Mouse (Mus musculus) MEL (cell line): ENCODE results near the gene Nes. TPM values are rescaled to one million over a fixed set of nuclear protein-coding genes. Genes with fewer than 3 reads are reported as not detected.
A peak's percentile ranks its signal among the peaks of the same experiment; 100 is the strongest.

ENCODE experiments used
- JUND ChIP-seq: IDR thresholded peaks from 2 replicates; pipeline ENCODE4 v1.6.1; 2011; ENCODE audit warnings: low read depth, mild to moderate bottlenecking, improper control_type of control experiment, low read length
- MAFK ChIP-seq: IDR thresholded peaks from 2 replicates; pipeline ENCODE4 v1.6.1; 2011; ENCODE audit warnings: low read depth, mild to moderate bottlenecking, low read length, improper control_type of control experiment, borderline replicate concordance
- MYB ChIP-seq: IDR thresholded peaks from 2 replicates; pipeline ENCODE4 v1.6.1; 2011; ENCODE audit warnings: mild to moderate bottlenecking, low read depth, low read length, improper control_type of control experiment
- POLR2AphosphoS2 ChIP-seq: IDR thresholded peaks from 2 replicates; pipeline ENCODE4 v1.6.1; 2011; ENCODE audit warnings: low read length, improper control_type of control experiment
- RAD21 ChIP-seq: IDR thresholded peaks from 2 replicates; pipeline ENCODE4 v1.6.1; 2011; ENCODE audit warnings: mild to moderate bottlenecking, low read depth, low read length, improper control_type of control experiment
- TCF12 ChIP-seq: IDR thresholded peaks from 2 replicates; pipeline ENCODE4 v1.6.1; 2014; ENCODE audit warnings: low read depth, mild to moderate bottlenecking, inconsistent platforms, low read length, improper control_type of control experiment, moderate library complexity
- UBTF ChIP-seq: IDR thresholded peaks from 2 replicates; pipeline ENCODE4 v1.6.1; 2012; ENCODE audit warnings: low read depth, mild to moderate bottlenecking, inconsistent platforms, low read length, improper control_type of control experiment, moderate library complexity, borderline replicate concordance; ENCODE audit not compliant: insufficient read depth
- USF1 ChIP-seq: IDR thresholded peaks from 2 replicates; pipeline ENCODE4 v1.6.1; 2014; ENCODE audit warnings: low read depth, mild to moderate bottlenecking, inconsistent platforms, low read length, improper control_type of control experiment, moderate library complexity
- USF2 ChIP-seq, 2 experiments: IDR thresholded peaks; 2 replicates each; pipeline ENCODE4 v1.6.1; 2011 to 2012; ENCODE audit warnings: improper control_type of control experiment in 2 of 2, low read length in 2 of 2, borderline replicate concordance in 1 of 2, inconsistent platforms in 1 of 2, low read depth in 1 of 2, mild to moderate bottlenecking in 1 of 2; ENCODE audit not compliant: insufficient read depth in 1 of 2
- ZKSCAN1 ChIP-seq: IDR thresholded peaks from 2 replicates; pipeline ENCODE4 v1.6.1; 2012; ENCODE audit warnings: low read depth, mild to moderate bottlenecking, inconsistent platforms, low read length, improper control_type of control experiment, moderate library complexity
- ZNF384 ChIP-seq: IDR thresholded peaks from 2 replicates; pipeline ENCODE4 v1.6.1; 2012; ENCODE audit warnings: low read depth, mild to moderate bottlenecking, inconsistent platforms, low read length, improper control_type of control experiment
- polyA plus RNA-seq, 2 experiments: library from polyadenylated mRNA; stranded (reverse) in 1 of 2; unstranded in 1 of 2; fragments of >175 nt in 1 of 2; fragments of >200 nt in 1 of 2; gene quantifications; 2 replicates each; pipeline versions ENCODE4 v1.2.1 to v1.2.4; 2012; ENCODE audit warnings: low replicate concordance in 2 of 2, low read depth in 1 of 2; ENCODE audit not compliant: insufficient read length in 2 of 2, insufficient read depth in 1 of 2, missing spikeins in 1 of 2
- total RNA-seq: library from RNA; depleted of rRNA; stranded (reverse); fragments of 300-350 nt; gene quantifications from 2 replicates; pipeline ENCODE4 v1.2.3, GENCODE M21; 2012; rRNA removed

Gene Nes
- total and polyA plus RNA-seq, 3 experiments, result 0.01 TPM; not detected in 2

DNA sequence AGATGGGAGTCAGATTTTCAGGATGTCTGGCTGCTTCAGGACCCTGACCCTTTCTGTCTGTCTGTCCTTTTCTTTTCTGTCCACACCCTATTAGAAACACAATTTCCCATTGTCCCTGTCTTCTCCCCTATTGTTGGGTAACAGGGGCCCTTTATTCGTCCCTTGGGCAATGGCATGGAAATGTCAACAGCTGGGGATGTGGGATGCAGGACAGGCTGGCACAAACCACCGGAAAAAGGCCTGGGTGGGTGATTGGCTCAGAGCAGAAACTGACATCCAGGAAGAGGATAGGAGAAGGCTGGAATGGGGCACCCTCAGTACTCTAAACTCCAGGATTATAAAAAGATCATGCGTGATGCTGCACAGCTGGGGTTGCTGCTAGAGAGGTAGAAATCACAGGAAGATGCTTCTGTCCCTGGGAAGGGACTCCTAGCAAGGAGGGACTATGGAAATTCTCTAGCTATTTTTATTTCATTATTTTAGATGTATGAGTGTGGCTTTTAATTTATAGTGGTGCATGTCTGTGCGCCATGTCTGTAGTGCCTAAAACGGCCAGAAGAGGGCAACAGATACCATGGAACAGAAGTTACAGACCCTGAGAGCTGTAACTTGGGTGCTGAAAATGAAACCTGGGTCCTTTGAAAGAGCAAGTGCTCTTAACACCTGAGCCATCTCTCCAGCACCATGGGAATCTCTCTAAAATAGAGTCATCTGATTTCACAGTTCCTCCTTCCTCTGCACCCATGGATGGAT lies 56.7 kb downstream of the Nes start, which contains the start of gene Hapln2 (continued):
- TF ChIP-seq ZNF384, result no peak
- no peak for TF ChIP-seq TCF12
- peak; percentile 87 for TF ChIP-seq RAD21
- TF ChIP-seq USF2 (IDR thresholded peaks at IDR 0.05; ENCODE audit: borderline replicate concordance in 1 of 2, insufficient read depth in 1 of 2, low read depth in 1 of 2, low read length in 2 of 2), result no peak
- TF ChIP-seq MYB, result no peak
- no peak for TF ChIP-seq POLR2AphosphoS2
- TF ChIP-seq JUND, result no peak
- TF ChIP-seq ZKSCAN1, result no peak
- TF ChIP-seq USF1, result no peak
- no peak for TF ChIP-seq UBTF
- no peak for TF ChIP-seq MAFK

Other genes with a start within 250 kb of the Nes start
- 0.04 TPM in 1 of 2 replicates, not detected in the other for gene Lrrc71, start 222.5 kb upstream of the Nes start, total RNA-seq
- gene Lrrc71, start 222.5 kb upstream of the Nes start, polyA plus RNA-seq, result not detected
- not detected in 2 replicates for gene Ntrk1, start 175.9 kb upstream of the Nes start, total RNA-seq
- gene Ntrk1, start 175.9 kb upstream of the Nes start, polyA plus RNA-seq, result not detected
- gene Insrr, start 174.1 kb upstream of the Nes start, total RNA-seq, result 0.62 and 0.77 TPM in 2 replicates
- 1 to 10 TPM in 1 of 2 experiments, not detected in 1; 3.7 TPM for gene Insrr, start 174.1 kb upstream of the Nes start, polyA plus RNA-seq
- 0.16 and 0.35 TPM in 2 replicates for gene Pear1, start 146.8 kb upstream of the Nes start, total RNA-seq
- gene Pear1, start 146.8 kb upstream of the Nes start, polyA plus RNA-seq, result 1 to 10 TPM in 1 of 2 experiments, not detected in 1; 1.0 TPM
- not detected in 2 replicates for gene Sh2d2a, start 124.3 kb upstream of the Nes start, total RNA-seq
- not detected for gene Sh2d2a, start 124.3 kb upstream of the Nes start, polyA plus RNA-seq
- gene Prcc, start 85.5 kb upstream of the Nes start, total RNA-seq, result 43.2 and 47.0 TPM in 2 replicates
- gene Prcc, start 85.5 kb upstream of the Nes start, polyA plus RNA-seq, result 10 to 100 TPM in 1 of 2 experiments, not detected in 1; 65.9 TPM
- 505 and 519 TPM in 2 replicates for gene Hdgf, start 64.8 kb upstream of the Nes start, total RNA-seq
- 1,000 to 10,000 TPM in 1 of 2 experiments, 100 to 1,000 TPM in 1; 369 to 1,503 TPM for gene Hdgf, start 64.8 kb upstream of the Nes start, polyA plus RNA-seq
- gene Mrpl24, start 51.6 kb upstream of the Nes start, total RNA-seq, result 59.5 and 66.2 TPM in 2 replicates
- 10 to 100 TPM in 1 of 2 experiments, not detected in 1; 77.3 TPM for gene Mrpl24, start 51.6 kb upstream of the Nes start, polyA plus RNA-seq
- 61.4 and 71.8 TPM in 2 replicates for gene Isg20l2, start 40.8 kb upstream of the Nes start, total RNA-seq
- gene Isg20l2, start 40.8 kb upstream of the Nes start, polyA plus RNA-seq, result 10 to 100 TPM in 1 of 2 experiments, not detected in 1; 45.0 TPM
- gene Rrnad1, start 40.4 kb upstream of the Nes start, total RNA-seq, result 8.9 and 10.9 TPM in 2 replicates
- gene Rrnad1, start 40.4 kb upstream of the Nes start, polyA plus RNA-seq, result 10 to 100 TPM in 1 of 2 experiments, not detected in 1; 21.1 TPM
- gene Crabp2, start 22.4 kb upstream of the Nes start, total RNA-seq, result 0.23 and 0.29 TPM in 2 replicates
- gene Crabp2, start 22.4 kb upstream of the Nes start, polyA plus RNA-seq, result 1 to 10 TPM in 1 of 2 experiments, not detected in 1; 1.2 TPM
- not detected in 2 replicates for gene Bcan, start 29.2 kb downstream of the Nes start, total RNA-seq
- gene Bcan, start 29.2 kb downstream of the Nes start, polyA plus RNA-seq, result not detected
- gene Hapln2, start 56.5 kb downstream of the Nes start, total RNA-seq, result not detected in 2 replicates
- gene Hapln2, start 56.5 kb downstream of the Nes start, polyA plus RNA-seq, result not detected
- gene Gpatch4, start 72.0 kb downstream of the Nes start, total RNA-seq, result 76.6 and 105 TPM in 2 replicates
- 100 to 1,000 TPM; 135 to 240 TPM for gene Gpatch4, start 72.0 kb downstream of the Nes start, polyA plus RNA-seq
- gene Naxe, start 87.4 kb downstream of the Nes start, total RNA-seq, result 114 TPM in 2 replicates
- 100 to 1,000 TPM; 165 to 182 TPM for gene Naxe, start 87.4 kb downstream of the Nes start, polyA plus RNA-seq
- gene Ttc24, start 107.2 kb downstream of the Nes start, total RNA-seq, result not detected in 2 replicates
- gene Ttc24, start 107.2 kb downstream of the Nes start, polyA plus RNA-seq, result not detected
- gene Iqgap3, start 110.9 kb downstream of the Nes start, total RNA-seq, result 19.2 and 21.1 TPM in 2 replicates
- 10 to 100 TPM in 1 of 2 experiments, not detected in 1; 42.5 TPM for gene Iqgap3, start 110.9 kb downstream of the Nes start, polyA plus RNA-seq
- gene Mef2d, start 171.3 kb downstream of the Nes start, total RNA-seq, result 16.2 and 16.9 TPM in 2 replicates
- 100 to 1,000 TPM in 1 of 2 experiments, 10 to 100 TPM in 1; 71.4 to 117 TPM for gene Mef2d, start 171.3 kb downstream of the Nes start, polyA plus RNA-seq